Mouse (Mus musculus) testis, adult 2 months (tissue): ENCODE results near the gene Cmip.

Source experiments
- CTCF ChIP-seq: fragments of 200-500 bp; IDR thresholded peaks from 2 replicates; pipeline ENCODE4 v1.5.1; 2012; ENCODE audit warnings: low read depth, mild to moderate bottlenecking, inconsistent platforms, low read length, moderate library complexity; ENCODE audit not compliant: control insufficient read depth, insufficient read depth, insufficient replicate concordance
- POLR2A ChIP-seq: fragments of 200-500 bp; IDR thresholded peaks from 2 replicates; pipeline ENCODE4 v1.6.1; 2012; ENCODE audit warnings: low read depth, mild to moderate bottlenecking, inconsistent platforms, low read length, moderate library complexity; ENCODE audit not compliant: control insufficient read depth

DNA sequence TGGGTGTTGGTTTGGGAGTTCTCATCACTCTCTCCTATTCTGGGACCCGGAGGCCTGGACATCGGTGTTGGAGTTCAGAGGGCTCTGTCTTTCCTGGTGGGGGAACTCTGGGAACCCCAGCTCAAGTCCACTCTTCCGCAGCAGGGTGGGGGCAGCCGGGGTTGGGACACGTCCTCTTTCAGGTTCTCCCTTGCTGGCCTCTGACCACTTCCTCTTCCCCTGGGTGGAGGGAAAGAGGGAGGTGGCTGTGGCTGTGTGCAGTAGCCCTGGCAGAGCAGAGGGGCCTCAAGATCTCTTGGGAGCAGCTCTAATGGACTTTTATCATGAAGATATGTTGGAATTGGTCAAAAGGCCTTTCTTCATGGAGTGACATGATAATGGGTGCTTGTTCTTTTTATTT, 225.0 kb downstream of the Cmip start:
- no peak for TF ChIP-seq CTCF
- TF ChIP-seq POLR2A: no peak
